Mouse (Mus musculus) intestine, embryonic 14.5 days (tissue): ENCODE results near the gene Il6st. TPM values are rescaled to one million over a fixed set of nuclear protein-coding genes. Genes with fewer than 3 reads are reported as not detected.

Source experiments
- polyA plus RNA-seq: library from polyadenylated mRNA; unstranded; fragments of >200 nt; fragmentation: Nextera tagmentation; extraction: Ambion mirVana; gene quantifications from 2 replicates; pipeline ENCODE4 v1.2.1, GENCODE M21; 2014

Gene Il6st
- polyA plus RNA-seq, 1 experiment from 2014 or later: 46.5 TPM

Other genes starting within 250 kb of the Il6st start
- gene Ankrd55, start 175.6 kb upstream of the Il6st start, polyA plus RNA-seq: 0.39 TPM in 1 of 2 replicates, not detected in the other
- 0.09 TPM in 1 of 2 replicates, not detected in the other for gene Il31ra, start 130.3 kb downstream of the Il6st start, polyA plus RNA-seq
- 0.42 and 0.73 TPM in 2 replicates for gene Ddx4, start 188.4 kb downstream of the Il6st start, polyA plus RNA-seq
- 12.1 and 13.7 TPM in 2 replicates for gene Slc38a9, start 196.7 kb downstream of the Il6st start, polyA plus RNA-seq